Mouse (Mus musculus) urinary bladder, postnatal 4 days (tissue): ENCODE data around the gene Syce1.

Experiments
- DNase-seq, 2 experiments: peaks; one replicate each; pipeline ENCODE4 v3.0.0; 2021 to 2022; ENCODE audit warnings: low spot score in 2 of 2

Syce1 gene

GRCm38 (mm10) chr7:140787406-140788052, at the start of gene Syce1:
Syce1 (minus strand) TSS chr7:140787852.
- no peak for DNase-seq

DNA sequence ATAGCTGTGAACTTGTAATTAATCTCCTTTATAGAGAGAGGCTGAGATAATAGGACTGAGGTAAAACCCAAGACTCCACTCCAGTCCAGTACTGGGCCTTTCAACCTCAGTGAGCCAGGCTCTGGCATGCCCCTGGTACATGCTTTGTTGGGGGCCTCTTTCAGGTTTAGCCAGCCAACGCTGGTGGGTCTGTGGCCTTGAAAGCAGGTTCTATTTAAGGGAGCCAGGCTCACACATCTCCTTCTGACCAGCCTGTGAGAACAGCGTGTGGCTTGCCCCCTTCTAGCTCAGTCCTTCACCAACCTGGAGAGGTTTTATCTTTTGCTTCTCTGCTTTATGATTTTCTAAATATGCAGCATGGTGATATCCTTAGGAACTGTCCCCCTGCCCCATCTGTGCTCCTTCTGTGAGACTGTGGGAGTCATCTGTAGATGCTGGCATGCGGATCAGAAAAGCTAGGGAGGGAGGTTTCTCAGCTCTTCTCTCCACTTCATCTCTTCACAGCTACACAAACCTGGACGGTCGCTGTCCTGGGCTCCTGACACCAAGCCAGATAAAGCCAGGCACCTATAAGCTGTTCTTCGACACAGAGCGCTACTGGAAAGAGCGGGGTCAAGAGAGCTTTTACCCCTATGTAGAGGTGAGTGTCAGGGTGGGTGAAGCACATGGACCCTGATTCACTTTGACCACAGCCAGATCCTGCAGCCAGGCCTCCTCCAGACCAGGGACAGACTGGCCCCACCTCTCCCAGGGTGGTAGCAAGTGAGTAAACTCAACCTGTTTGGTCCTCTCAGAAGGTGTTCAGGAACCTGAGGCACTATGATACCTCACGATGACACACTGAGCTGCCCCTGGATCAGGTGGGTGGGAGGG, 48.8 kb upstream of the Syce1 start:
- DNase-seq: peak in 1 of 2 experiments; percentile 57

DNA sequence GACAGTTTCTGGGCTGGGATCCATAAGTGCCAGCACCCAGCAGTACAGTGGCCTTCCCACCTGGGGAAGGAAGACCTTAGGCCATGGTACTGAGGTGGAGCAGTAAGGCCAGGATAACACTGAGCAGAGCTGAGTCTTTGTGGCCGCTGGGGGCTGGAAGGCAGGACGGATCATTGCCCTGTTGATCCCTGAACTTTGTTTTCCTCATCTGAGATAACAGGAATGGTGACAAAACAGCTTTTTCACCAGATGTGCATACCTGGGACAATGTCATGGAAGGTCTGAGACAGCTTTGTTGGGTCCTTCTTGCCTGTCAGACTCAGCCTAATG, 48.1 kb upstream of the Syce1 start:
- no peak for DNase-seq

GRCm38 (mm10) chr7:140834968-140835757, 47.5 kb upstream of the Syce1 start, which contains the start of gene Urah:
Urah (plus strand) TSS chr7:140835018.
- peak; percentile 33 to 60 for DNase-seq

DNA sequence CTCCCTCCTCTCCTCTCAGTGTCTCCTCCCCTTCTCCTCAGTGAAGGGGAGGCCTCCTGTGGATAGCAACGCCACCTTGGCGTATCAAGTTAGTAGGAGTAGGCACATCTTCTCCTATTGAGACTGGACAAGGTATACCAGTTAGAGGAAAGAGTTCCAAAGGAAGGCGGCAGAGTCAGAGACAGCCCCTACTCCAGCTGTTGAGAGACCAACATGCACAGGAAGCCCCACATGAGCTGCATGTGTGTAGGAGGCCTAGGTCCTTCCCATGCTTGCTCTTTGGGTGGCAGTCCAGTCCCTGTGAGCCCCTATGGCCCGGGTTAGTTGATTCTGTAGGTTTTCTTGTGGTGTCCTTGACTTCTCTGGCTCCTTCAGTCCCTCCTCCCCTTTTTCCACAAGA, 45.7 kb upstream of the Syce1 start:
- DNase-seq: peak in 1 of 2 experiments; percentile 32

DNA sequence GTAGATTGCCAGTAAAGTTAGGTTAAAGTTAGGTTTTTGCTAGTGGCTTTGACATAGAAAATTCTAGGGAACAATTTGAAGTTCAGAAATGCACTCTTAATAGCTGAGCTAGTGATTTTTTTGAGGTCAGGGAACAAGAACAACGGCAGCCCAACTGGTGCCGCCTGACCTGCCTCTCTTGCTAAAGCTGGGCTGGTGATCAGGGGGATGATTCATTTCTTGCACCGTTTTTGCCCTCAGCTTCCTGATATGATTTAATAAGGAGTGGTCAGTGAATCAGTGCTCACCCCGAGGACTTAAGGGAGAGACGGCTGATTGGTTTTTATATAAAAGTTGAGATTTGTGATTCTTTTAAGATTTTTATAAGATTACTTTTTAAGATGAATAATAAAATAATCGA, 43.8 kb upstream of the Syce1 start:
- no peak for DNase-seq

DNA sequence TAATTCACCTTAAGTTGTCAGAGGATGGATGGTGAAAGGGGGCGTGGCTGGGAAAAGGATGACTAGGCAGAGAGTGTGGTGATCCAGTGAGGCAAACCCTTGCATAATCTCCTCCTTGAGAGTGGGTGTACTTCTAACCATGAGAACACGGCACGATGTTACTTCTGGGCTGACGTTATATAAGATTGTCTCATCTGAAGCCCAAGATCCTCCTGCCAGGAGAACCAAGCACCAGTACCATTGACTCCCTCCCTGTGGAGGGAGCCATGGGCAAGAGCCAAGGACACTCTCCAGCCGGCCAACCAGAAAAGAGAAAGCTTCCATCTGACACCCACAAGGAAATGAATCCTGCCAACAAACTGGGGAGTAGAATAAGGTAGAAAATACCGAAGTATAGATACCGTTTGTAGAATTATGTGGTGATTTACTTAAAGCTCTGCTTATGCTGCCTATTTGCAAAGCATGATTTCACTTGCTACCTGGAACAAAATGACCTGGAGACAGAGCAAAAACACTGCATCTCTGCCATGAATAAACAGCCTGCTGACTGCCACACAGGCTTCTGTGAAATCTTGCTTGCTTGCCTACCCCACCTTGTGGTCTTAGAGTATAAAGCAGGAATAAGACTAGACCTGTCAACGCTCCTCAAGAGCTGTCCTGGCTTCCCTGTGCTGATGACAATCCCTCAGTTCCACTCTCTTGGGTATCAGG, 40.7 kb upstream of the Syce1 start:
- peak in 1 of 2 experiments; percentile 52 for DNase-seq

GRCm38 (mm10) chr7:140822731-140823130, 35.1 kb upstream of the Syce1 start:
- peak in 1 of 2 experiments; percentile 52 for DNase-seq

- peak in 1 of 2 experiments; percentile 61 for DNase-seq
Measured at GRCm38 (mm10) chr7:140821653-140822329, 34.1 kb upstream of the Syce1 start, which contains the start of gene Zfp941. Zfp941 (minus strand) TSS chr7:140822178.

DNA sequence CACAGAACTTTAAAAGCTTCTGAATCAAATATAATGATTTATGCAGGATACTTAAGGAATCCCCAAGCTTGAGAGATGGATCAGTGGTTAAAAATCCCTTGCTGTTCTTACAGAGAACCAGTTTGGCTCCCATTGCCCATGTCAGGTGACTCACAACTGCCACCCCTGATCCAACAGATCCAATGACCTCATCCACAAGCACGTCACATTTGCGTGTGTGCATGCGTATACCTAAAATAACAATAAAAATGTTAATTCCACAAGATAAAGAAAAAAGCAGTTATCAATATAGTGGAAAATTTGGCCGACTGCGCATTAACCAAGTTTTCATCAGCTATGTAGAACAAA, 33.6 kb upstream of the Syce1 start:
- no peak for DNase-seq

DNA sequence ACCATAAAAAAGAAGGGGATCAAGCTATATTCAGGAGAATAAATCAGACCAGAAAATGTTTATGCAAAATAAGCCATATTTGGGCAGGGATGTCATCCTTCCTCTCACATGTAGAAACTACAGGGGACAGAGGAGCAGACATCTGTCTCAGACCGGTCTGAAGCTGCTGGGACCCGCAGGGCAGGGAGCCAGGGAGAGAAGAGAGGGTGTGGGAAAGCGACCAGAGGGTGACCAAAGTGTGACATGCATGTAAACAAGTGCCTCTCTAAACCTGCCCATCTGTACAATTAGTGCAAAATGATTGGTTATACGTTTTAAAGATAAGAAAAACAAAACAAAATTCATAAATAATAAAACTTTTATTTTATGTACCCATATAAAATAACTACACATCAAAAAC, 32.5 kb upstream of the Syce1 start:
- no peak for DNase-seq

DNA sequence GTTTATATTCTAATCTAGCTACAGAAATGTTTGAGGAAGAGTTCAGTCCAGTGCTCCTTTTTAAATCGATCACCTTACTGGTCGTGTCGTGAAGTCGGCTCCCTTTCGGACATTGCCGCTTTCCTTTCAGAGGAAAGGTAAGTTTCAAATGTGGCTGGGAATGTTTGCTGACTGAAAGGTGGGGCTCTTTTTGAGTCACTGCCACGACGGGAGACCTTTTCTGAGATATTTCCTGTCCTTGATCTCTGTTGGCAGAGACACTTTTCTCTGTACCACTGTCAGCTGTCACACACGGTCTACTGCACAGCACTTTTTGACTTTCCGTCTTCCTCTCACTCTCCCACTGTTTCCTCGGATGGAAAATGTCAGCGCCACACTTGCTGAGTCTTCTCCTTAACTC, 25.2 kb upstream of the Syce1 start:
- DNase-seq: no peak

- no peak for DNase-seq
Measured at GRCm38 (mm10) chr7:140811714-140812113, 24.1 kb upstream of the Syce1 start.

DNA sequence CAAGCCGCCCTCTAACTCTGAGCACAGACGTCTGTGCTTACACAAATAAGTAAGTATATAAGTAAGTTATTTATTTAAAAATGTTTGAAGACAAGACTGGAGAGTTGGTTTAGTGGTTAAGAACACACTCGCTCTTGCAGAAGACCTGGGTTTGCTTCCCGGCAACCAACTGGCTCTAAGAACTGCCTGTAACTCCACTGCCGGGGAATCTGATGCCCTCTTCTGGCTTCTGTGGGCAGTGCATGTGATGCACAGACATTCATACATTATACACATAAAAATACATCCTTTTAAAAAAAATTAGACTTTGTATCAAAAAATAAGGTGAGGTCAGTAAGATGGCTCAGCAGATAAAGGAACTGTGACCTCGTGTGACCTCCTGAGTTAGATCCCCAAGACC, 22.8 kb upstream of the Syce1 start:
- DNase-seq: no peak

DNA sequence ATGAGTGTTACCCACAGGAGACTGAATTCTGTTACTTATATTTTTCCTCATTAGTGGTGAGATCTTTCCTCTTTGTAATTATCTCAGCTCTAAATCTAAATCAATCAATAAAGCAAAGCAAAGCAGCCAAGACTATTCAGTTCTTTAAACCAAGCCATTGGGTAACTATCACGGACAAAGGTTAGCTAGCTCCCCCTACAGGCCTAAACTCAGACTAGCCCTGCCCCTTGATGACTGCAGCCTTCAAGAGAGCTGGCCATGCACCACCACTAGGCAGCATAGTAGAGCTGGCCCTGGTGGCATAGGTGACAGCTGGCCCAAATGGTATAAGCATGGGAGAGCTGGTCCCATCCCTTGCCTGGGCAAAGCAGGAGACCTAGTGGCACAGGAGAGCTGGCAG, 18.1 kb upstream of the Syce1 start:
- DNase-seq: no peak

- no peak for DNase-seq
Measured at GRCm38 (mm10) chr7:140802629-140803028, 15.0 kb upstream of the Syce1 start.

DNA sequence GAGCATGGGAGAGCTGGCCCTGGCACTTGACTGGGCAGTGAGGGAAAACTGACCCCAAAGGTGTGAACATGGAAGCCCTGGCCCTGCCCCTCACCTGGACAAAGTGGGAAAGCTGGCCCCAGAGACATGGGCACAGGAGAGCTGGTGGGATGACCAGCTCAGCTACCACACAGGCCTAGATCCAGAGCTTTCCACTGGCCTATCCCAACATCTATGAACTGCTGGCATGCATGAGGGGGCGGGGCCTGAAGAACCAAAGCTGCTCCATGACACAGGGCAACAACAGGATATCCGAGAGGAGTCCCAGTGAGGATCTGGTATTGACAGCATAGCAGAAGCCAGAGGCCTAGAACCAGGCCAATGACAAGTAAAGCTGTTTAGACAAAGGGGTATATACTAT, 10.6 kb upstream of the Syce1 start:
- no peak for DNase-seq

DNA sequence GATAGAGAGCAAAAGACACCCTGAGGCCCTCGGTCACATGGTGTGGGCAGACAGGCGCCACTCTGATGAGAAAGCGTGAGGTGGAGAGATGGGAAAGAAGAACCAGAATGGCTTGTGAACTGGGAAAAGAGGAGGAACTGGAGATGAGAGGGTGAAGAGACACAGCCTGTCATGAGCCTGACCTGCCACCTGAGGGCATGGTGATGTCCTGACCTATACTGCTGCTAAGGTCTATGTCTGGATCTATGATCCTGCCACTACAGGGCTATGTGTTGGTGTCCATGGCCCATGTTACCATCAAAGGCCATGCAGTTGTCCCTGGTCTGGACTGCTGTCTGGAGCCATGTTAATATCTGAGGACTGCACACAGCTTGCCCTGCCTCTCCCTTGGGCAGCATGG, 10.0 kb upstream of the Syce1 start:
- no peak for DNase-seq

- DNase-seq: no peak
Measured at GRCm38 (mm10) chr7:140793541-140793940, 5.9 kb upstream of the Syce1 start.

DNA sequence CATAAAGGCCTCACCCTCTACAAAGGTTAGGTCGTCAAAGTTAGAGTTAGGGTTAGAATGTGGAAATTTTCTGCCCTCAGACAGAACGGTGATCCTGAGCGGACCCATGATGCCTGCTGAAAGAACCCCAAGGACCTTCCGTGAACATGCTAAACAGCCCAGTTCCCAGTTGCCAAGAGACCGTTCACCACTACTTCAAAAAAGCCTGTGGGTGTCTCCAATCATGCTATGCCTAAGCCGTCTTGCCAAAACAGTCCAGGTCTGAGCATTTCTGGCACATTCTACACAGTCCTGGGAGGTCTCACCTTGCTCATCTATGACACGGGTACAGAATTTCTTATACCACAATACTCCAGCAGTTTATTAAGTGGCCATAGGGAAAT, 392 bp upstream of the Syce1 start:
- DNase-seq: no peak

- DNase-seq: no peak
Measured at GRCm38 (mm10) chr7:140780548-140780947, 7.1 kb downstream of the Syce1 start.
